Mouse (Mus musculus): Measurements from ENCODE around the gene Stat5a. TPM values are rescaled to one million over a fixed set of nuclear protein-coding genes. Genes with fewer than 3 reads are reported as not detected.

The Stat5a gene
- polyA plus RNA-seq, 1 experiment from 2014 or later: 0.69 TPM

GRCm38 (mm10) chr11:100893482-100893881, 34.3 kb downstream of the Stat5a start:
- Histone ChIP-seq H3K27me3 (replicated peaks; ENCODE audit: control insufficient read depth, insufficient read depth, low read length) (0 out of 2 replicates have a peak, but pooled peaks cover 3% of the 10 kb centered on the region), H3K9ac (ENCODE audit: low read length) (no peak overlapping the region), H3K9me3 (replicated peaks; ENCODE audit: control insufficient read depth, low read length) (no peaks in the 10 kb centered on the region), H3K27ac (ENCODE audit: low read depth, low read length) (no peak overlapping the region), H3K36me3 (ENCODE audit: control insufficient read depth, insufficient read depth, low read length) (peaks cover 7% of the 10 kb centered on the region; the same call in 1 of the 2 replicates), H3K4me2 (ENCODE audit: low read length) (no peak overlapping the region), H3K4me3 (ENCODE audit: low read depth, low read length) (no peak overlapping the region), H3K4me1 (ENCODE audit: control insufficient read depth, insufficient read depth, low read length) (peaks cover 5% of the 10 kb centered on the region)
- peak; percentile 73 for ATAC-seq
- DNase-seq (ENCODE audit: low spot score): peak; percentile 90
- WGBS: 11% methylated on average over 9 of the region's 9 CpGs

- WGBS: 74% methylated on average over 9 of the region's 9 CpGs
- H3K9me3 ChIP-seq (replicated peaks; ENCODE audit: control insufficient read depth, low read length): no peaks in the 10 kb centered on the region
- no peak overlapping the region for H3K9ac ChIP-seq (ENCODE audit: low read length)
- no peak for ATAC-seq
- DNase-seq (ENCODE audit: low spot score): no peak
- H3K27ac ChIP-seq (ENCODE audit: low read depth, low read length): no peak overlapping the region
- H3K27me3 ChIP-seq (replicated peaks; ENCODE audit: control insufficient read depth, insufficient read depth, low read length): 0 out of 2 replicates have a peak, but pooled peaks cover 3% of the 10 kb centered on the region
- no peak overlapping the region for H3K4me3 ChIP-seq (ENCODE audit: low read depth, low read length)
- H3K4me2 ChIP-seq (ENCODE audit: low read length): no peak overlapping the region
- peaks cover 8% of the 10 kb centered on the region for H3K4me1 ChIP-seq (ENCODE audit: control insufficient read depth, insufficient read depth, low read length)
- peaks cover 4% of the 10 kb centered on the region; the same call in 1 of the 2 replicates for H3K36me3 ChIP-seq (ENCODE audit: control insufficient read depth, insufficient read depth, low read length)
These were observed 35.2 kb downstream of the Stat5a start for GRCm38 (mm10) chr11:100894146-100894918.

GRCm38 (mm10) chr11:100896078-100896477, 36.9 kb downstream of the Stat5a start:
- H3K9me3 ChIP-seq (replicated peaks; ENCODE audit: control insufficient read depth, low read length): no peaks in the 10 kb centered on the region
- no peak overlapping the region for H3K9ac ChIP-seq (ENCODE audit: low read length)
- H3K27me3 ChIP-seq (replicated peaks; ENCODE audit: control insufficient read depth, insufficient read depth, low read length): 0 out of 2 replicates have a peak, but pooled peaks cover 3% of the 10 kb centered on the region
- H3K36me3 ChIP-seq (ENCODE audit: control insufficient read depth, insufficient read depth, low read length): 0 out of 2 replicates have a peak, but pooled peaks cover 6% of the 10 kb centered on the region
- ATAC-seq: no peak
- H3K4me1 ChIP-seq (ENCODE audit: control insufficient read depth, insufficient read depth, low read length): peaks cover 8% of the 10 kb centered on the region
- no peak overlapping the region for H3K4me2 ChIP-seq (ENCODE audit: low read length)
- no peak overlapping the region for H3K27ac ChIP-seq (ENCODE audit: low read depth, low read length)
- no peak for DNase-seq (ENCODE audit: low spot score)
- H3K4me3 ChIP-seq (ENCODE audit: low read depth, low read length): no peak overlapping the region
- 59% methylated on average over 10 of the region's 10 CpGs for WGBS

DNA sequence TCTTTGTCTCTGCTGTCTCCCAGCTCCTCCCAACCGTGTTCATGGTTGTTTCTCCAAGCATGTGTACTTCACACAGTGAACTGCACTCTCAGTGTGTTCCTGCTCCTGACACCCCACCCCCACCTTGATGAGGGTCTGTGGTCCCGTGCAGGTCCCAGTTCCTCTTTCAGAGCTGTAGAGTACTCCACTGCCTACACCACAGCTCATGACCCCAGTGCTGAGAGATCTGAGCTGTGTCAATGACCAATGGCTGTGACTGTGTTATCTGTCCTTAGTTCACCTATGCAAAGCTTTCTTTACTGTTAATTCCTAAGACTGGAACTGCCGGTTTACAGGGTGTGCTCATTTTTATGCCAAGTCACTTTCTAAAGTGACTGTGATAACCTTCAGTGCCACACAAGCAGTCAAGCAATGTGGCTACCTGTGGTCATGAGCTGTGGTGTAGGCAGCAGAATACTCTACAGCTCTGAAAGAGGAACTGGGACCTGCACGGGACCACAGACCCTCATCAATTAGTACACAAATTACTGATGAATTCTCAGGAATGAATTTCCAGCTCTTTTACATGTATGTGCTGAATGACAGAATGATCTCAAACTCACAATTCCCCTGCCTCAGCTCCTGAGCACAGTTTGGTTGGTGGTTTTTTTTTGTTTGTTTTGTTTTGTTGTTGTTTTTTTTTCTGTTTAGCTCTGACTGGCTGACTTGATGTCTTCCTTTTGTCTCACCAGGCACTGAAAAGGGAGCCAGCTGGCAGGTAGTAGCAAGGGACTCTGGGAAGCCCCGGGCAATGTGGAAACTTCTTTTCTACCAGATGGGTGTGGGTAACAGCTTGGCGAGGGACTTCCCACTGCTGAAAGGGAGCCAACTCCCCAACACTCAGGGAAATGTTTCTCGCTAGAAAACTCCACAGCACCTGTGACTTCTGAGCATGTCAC, 38.4 kb downstream of the Stat5a start:
- Histone ChIP-seq H3K9ac (ENCODE audit: low read length) (no peak overlapping the region), H3K4me2 (ENCODE audit: low read length) (0 out of 2 replicates have a peak overlapping the region, but pooled peaks have one; percentile 5), H3K36me3 (ENCODE audit: control insufficient read depth, insufficient read depth, low read length) (peaks cover 17% of the 10 kb centered on the region), H3K4me3 (ENCODE audit: low read depth, low read length) (no peak overlapping the region), H3K27me3 (replicated peaks; ENCODE audit: control insufficient read depth, insufficient read depth, low read length) (0 out of 2 replicates have a peak, but pooled peaks cover 3% of the 10 kb centered on the region), H3K4me1 (ENCODE audit: control insufficient read depth, insufficient read depth, low read length) (peaks cover 8% of the 10 kb centered on the region), H3K9me3 (replicated peaks; ENCODE audit: control insufficient read depth, low read length) (no peaks in the 10 kb centered on the region; the same call in 1 of the 2 replicates), H3K27ac (ENCODE audit: low read depth, low read length) (peak overlapping the region; percentile 70; the same call in 1 of the 2 replicates)
- ATAC-seq: peak; percentile 67
- peak; percentile 88 for DNase-seq (ENCODE audit: low spot score)
- WGBS: 57% methylated on average over 7 of the region's 7 CpGs

DNA sequence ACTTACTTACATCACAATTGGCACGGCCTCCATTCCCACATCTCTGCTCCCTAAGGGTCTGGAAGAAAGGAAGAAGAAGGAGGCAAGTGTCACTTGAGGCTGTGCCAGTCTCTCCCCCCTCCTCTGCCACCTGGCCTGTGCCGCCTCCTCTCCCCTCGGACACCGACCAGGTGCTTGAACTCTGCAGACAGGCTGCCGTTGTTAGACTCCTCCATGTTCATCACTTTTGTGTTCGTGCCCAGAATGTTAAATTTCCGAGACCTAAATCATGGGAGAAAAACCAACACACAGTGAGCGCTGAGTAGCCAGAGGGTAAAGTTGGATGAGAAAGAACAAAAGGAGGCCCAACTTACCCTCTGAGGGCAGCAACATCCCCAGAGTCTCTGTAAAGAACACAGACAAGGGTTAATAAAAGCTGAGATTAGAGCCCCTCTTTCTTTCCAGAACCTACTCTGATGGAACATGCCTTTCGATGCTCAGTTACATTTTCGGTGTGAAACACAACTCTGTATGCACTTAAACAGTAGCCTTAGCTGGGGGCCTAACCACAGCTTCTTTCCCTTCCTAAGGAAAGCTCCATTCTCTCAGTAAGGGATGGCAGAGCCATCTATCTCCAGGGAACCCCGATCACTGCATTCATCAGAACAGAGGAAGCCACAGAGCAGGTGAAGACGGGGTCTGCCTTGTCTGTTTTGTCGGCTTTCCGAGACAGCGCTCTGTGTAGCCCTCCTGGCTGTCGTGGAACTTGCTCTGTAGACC, 39.5 kb downstream of the Stat5a start:
- Histone ChIP-seq H3K36me3 (ENCODE audit: control insufficient read depth, insufficient read depth, low read length) (peaks cover 24% of the 10 kb centered on the region), H3K9me3 (replicated peaks; ENCODE audit: control insufficient read depth, low read length) (no peaks in the 10 kb centered on the region; the same call in 1 of the 2 replicates), H3K27ac (ENCODE audit: low read depth, low read length) (peak overlapping the region; percentile 70), H3K4me2 (ENCODE audit: low read length) (0 out of 2 replicates have a peak overlapping the region, but pooled peaks have one; percentile 5), H3K27me3 (replicated peaks; ENCODE audit: control insufficient read depth, insufficient read depth, low read length) (0 out of 2 replicates have a peak, but pooled peaks cover 3% of the 10 kb centered on the region), H3K4me1 (ENCODE audit: control insufficient read depth, insufficient read depth, low read length) (peaks cover 8% of the 10 kb centered on the region), H3K9ac (ENCODE audit: low read length) (no peak overlapping the region), H3K4me3 (ENCODE audit: low read depth, low read length) (no peak overlapping the region)
- ATAC-seq (peak; percentile 55), DNase-seq (ENCODE audit: low spot score) (peak; percentile 68)
- WGBS: 44% methylated on average over 16 of the region's 16 CpGs

- no peaks in the 10 kb centered on the region for H3K4me1 ChIP-seq (ENCODE audit: control insufficient read depth, insufficient read depth, low read length)
- H3K9ac ChIP-seq (ENCODE audit: low read length): no peak overlapping the region
- no peaks in the 10 kb centered on the region for H3K27me3 ChIP-seq (replicated peaks; ENCODE audit: control insufficient read depth, insufficient read depth, low read length)
- H3K4me2 ChIP-seq (ENCODE audit: low read length): no peak overlapping the region
- WGBS: 79% methylated on average over 17 of the region's 20 CpGs
- DNase-seq (ENCODE audit: low spot score) (no peak), ATAC-seq (no peak)
- peaks cover 35% of the 10 kb centered on the region for H3K36me3 ChIP-seq (ENCODE audit: control insufficient read depth, insufficient read depth, low read length)
- H3K4me3 ChIP-seq (ENCODE audit: low read depth, low read length): no peak overlapping the region
- no peak overlapping the region for H3K27ac ChIP-seq (ENCODE audit: low read depth, low read length)
- H3K9me3 ChIP-seq (replicated peaks; ENCODE audit: control insufficient read depth, low read length): no peaks in the 10 kb centered on the region; the same call in 1 of the 2 replicates
These were observed 45.6 kb downstream of the Stat5a start for GRCm38 (mm10) chr11:100904580-100905351.

- Histone ChIP-seq H3K27me3 (replicated peaks; ENCODE audit: control insufficient read depth, insufficient read depth, low read length) (no peaks in the 10 kb centered on the region), H3K4me2 (ENCODE audit: low read length) (no peak overlapping the region), H3K9ac (ENCODE audit: low read length) (no peak overlapping the region), H3K4me3 (ENCODE audit: low read depth, low read length) (no peak overlapping the region), H3K27ac (ENCODE audit: low read depth, low read length) (no peak overlapping the region), H3K36me3 (ENCODE audit: control insufficient read depth, insufficient read depth, low read length) (peaks cover 31% of the 10 kb centered on the region), H3K9me3 (replicated peaks; ENCODE audit: control insufficient read depth, low read length) (no peaks in the 10 kb centered on the region; the same call in 1 of the 2 replicates), H3K4me1 (ENCODE audit: control insufficient read depth, insufficient read depth, low read length) (no peaks in the 10 kb centered on the region)
- ATAC-seq: no peak
- WGBS: 88% methylated on average over 1 of the region's 1 CpGs
- DNase-seq (ENCODE audit: low spot score): no peak
These were observed 46.8 kb downstream of the Stat5a start for GRCm38 (mm10) chr11:100905929-100906328.
